Mouse (Mus musculus) embryo, embryonic 11.5 days (tissue): ENCODE measurements at regions not wholly inside any gene's neighbourhood (a gene's known extent, or its start where the extent isn't known, plus 50 kb on each side); places are given as distances from the start of the nearest gene placed in this dataset.

ENCODE experiments used
- DNase-seq: peaks from one replicate; pipeline ENCODE4 v3.0.0-alpha.2; 2012; ENCODE audit warnings: low read depth, low spot score

GRCm38 (mm10) chr10:117994768-117995167 lies 146.8 kb upstream of the Mdm1 start:
- no peak for DNase-seq

- DNase-seq = no peak
Measured at GRCm38 (mm10) chr10:117997796-117998195, 143.8 kb upstream of the Mdm1 start.

GRCm38 (mm10) chr10:118000591-118000990 lies 141.0 kb upstream of the Mdm1 start:
- DNase-seq = no peak

- no peak for DNase-seq
Measured at GRCm38 (mm10) chr10:118001501-118001900, 140.1 kb upstream of the Mdm1 start.

GRCm38 (mm10) chr10:118001971-118002370 lies 139.6 kb upstream of the Mdm1 start:
- DNase-seq = no peak

GRCm38 (mm10) chr10:118002559-118002958 lies 139.1 kb upstream of the Mdm1 start:
- no peak for DNase-seq

- no peak for DNase-seq
Measured at GRCm38 (mm10) chr10:118003179-118003578, 138.4 kb upstream of the Mdm1 start.

GRCm38 (mm10) chr10:118003739-118004361 lies 137.8 kb upstream of the Mdm1 start:
- DNase-seq = no peak

- no peak for DNase-seq
Measured at GRCm38 (mm10) chr10:118004362-118004958, 137.2 kb upstream of the Mdm1 start.

- DNase-seq = no peak
Measured at GRCm38 (mm10) chr10:118006827-118007550, 134.6 kb upstream of the Mdm1 start.

- no peak for DNase-seq
Measured at GRCm38 (mm10) chr10:118007846-118008245, 133.8 kb upstream of the Mdm1 start.

- DNase-seq = no peak
Measured at GRCm38 (mm10) chr10:118011687-118012567, 129.7 kb upstream of the Mdm1 start.

GRCm38 (mm10) chr10:118028831-118029230 lies 112.8 kb upstream of the Mdm1 start:
- DNase-seq = no peak

GRCm38 (mm10) chr10:118034401-118034800 lies 107.2 kb upstream of the Mdm1 start:
- DNase-seq = no peak

GRCm38 (mm10) chr10:118035035-118035434 lies 106.6 kb upstream of the Mdm1 start:
- DNase-seq = no peak

- no peak for DNase-seq
Measured at GRCm38 (mm10) chr10:118038465-118038864, 103.1 kb upstream of the Mdm1 start.

GRCm38 (mm10) chr10:118039056-118039455 lies 102.6 kb upstream of the Mdm1 start:
- no peak for DNase-seq

- no peak for DNase-seq
Measured at GRCm38 (mm10) chr10:118041068-118041467, 100.5 kb upstream of the Mdm1 start.

- DNase-seq = no peak
Measured at GRCm38 (mm10) chr10:118043761-118044160, 97.8 kb upstream of the Mdm1 start.

- no peak for DNase-seq
Measured at GRCm38 (mm10) chr10:118044840-118045239, 96.8 kb upstream of the Mdm1 start.

GRCm38 (mm10) chr10:118045427-118045826 lies 96.2 kb upstream of the Mdm1 start:
- DNase-seq = no peak

GRCm38 (mm10) chr10:118046328-118046727 lies 95.3 kb upstream of the Mdm1 start:
- no peak for DNase-seq
